Mouse (Mus musculus): Measurements from ENCODE around the gene Wdr5b. TPM values are rescaled to one million over a fixed set of nuclear protein-coding genes. Genes with fewer than 3 reads are reported as not detected.
"Not testable (repeated sequence)": the region's sequence is repeated elsewhere in the genome, so short reads cannot be mapped to it uniquely, and the experiment has no call there.

Gene Wdr5b
- polyA plus RNA-seq, 1 experiment from 2014 or later, result 14.5 TPM

- H3K27me3 ChIP-seq, result no peaks in the 10 kb centered on the region
Measured at GRCm38 (mm10) chr16:36053524-36054275, 12.7 kb downstream of the Wdr5b start.

GRCm38 (mm10) chr16:36054920-36055319, 13.9 kb downstream of the Wdr5b start:
- Histone ChIP-seq H3K4me1 (replicated peaks) (no peaks in the 10 kb centered on the region), H3K4me2 (replicated peaks) (no peak overlapping the region), H3K4me3 (replicated peaks) (no peak overlapping the region), H3K9me3 (no peaks in the 10 kb centered on the region), H3K9ac (replicated peaks) (no peak overlapping the region), H3K36me3 (peaks cover 28% of the 10 kb centered on the region), H3K27ac (no peak overlapping the region), H3K27me3 (no peaks in the 10 kb centered on the region)
- 96% methylated on average over 8 of the region's 8 CpGs for WGBS
- ATAC-seq, result no peak

More at GRCm38 (mm10) chr16:36053524-36054275, 12.7 kb downstream of the Wdr5b start:
- Histone ChIP-seq H3K27ac (no peak overlapping the region), H3K9ac (replicated peaks) (no peak overlapping the region), H3K9me3 (no peaks in the 10 kb centered on the region), H3K4me3 (replicated peaks) (no peak overlapping the region), H3K36me3 (peaks cover 40% of the 10 kb centered on the region), H3K4me2 (replicated peaks) (no peak overlapping the region), H3K4me1 (replicated peaks) (no peaks in the 10 kb centered on the region)
- WGBS, result 92% methylated on average over 6 of the region's 6 CpGs
- ATAC-seq, result no peak

GRCm38 (mm10) chr16:36056416-36056815, 15.4 kb downstream of the Wdr5b start:
- H3K27me3 ChIP-seq, result no peaks in the 10 kb centered on the region
- no peak overlapping the region for H3K9ac ChIP-seq (replicated peaks)
- no peak for ATAC-seq
- peaks cover 14% of the 10 kb centered on the region for H3K36me3 ChIP-seq
- no peaks in the 10 kb centered on the region for H3K4me1 ChIP-seq (replicated peaks)
- no peak overlapping the region for H3K4me2 ChIP-seq (replicated peaks)
- H3K27ac ChIP-seq, result no peak overlapping the region
- whole genome bisulfite sequencing, result 87% methylated on average over 11 of the region's 11 CpGs
- no peaks in the 10 kb centered on the region for H3K9me3 ChIP-seq
- H3K4me3 ChIP-seq (replicated peaks), result no peak overlapping the region

- no peaks in the 10 kb centered on the region for H3K4me1 ChIP-seq (replicated peaks)
- H3K36me3 ChIP-seq, result 0 out of 2 replicates have a peak, but pooled peaks cover 4% of the 10 kb centered on the region
- no peak overlapping the region for H3K27ac ChIP-seq
- no peak overlapping the region for H3K4me2 ChIP-seq (replicated peaks)
- no peak for ATAC-seq
- H3K27me3 ChIP-seq, result no peaks in the 10 kb centered on the region
- H3K9ac ChIP-seq (replicated peaks), result no peak overlapping the region
- no peak overlapping the region for H3K4me3 ChIP-seq (replicated peaks)
- WGBS, result 88% methylated on average over 8 of the region's 8 CpGs
- H3K9me3 ChIP-seq, result no peaks in the 10 kb centered on the region
Measured at GRCm38 (mm10) chr16:36057933-36058475, 17.0 kb downstream of the Wdr5b start.

- H3K4me3 ChIP-seq (replicated peaks); ATAC-seq; H3K9me3 ChIP-seq; H3K27me3 ChIP-seq; H3K4me1 ChIP-seq (replicated peaks); H3K9ac ChIP-seq (replicated peaks); H3K36me3 ChIP-seq; H3K27ac ChIP-seq; H3K4me2 ChIP-seq (replicated peaks): not testable (repeated sequence)
- 90% methylated on average over 1 of the region's 1 CpGs for WGBS
Measured at GRCm38 (mm10) chr16:36062534-36062933, 21.5 kb downstream of the Wdr5b start.

GRCm38 (mm10) chr16:36063315-36063714, 22.3 kb downstream of the Wdr5b start:
- 80% methylated on average over 2 of the region's 2 CpGs for WGBS
- Histone ChIP-seq H3K9me3 (no peaks in the 10 kb centered on the region), H3K36me3 (no peaks in the 10 kb centered on the region), H3K4me1 (replicated peaks) (peaks cover 6% of the 10 kb centered on the region), H3K4me2 (replicated peaks) (no peak overlapping the region), H3K9ac (replicated peaks) (no peak overlapping the region), H3K27me3 (no peaks in the 10 kb centered on the region), H3K27ac (no peak overlapping the region), H3K4me3 (replicated peaks) (no peak overlapping the region)
- ATAC-seq, result no peak

- Histone ChIP-seq H3K4me3 (replicated peaks) (no peak overlapping the region), H3K27ac (no peak overlapping the region), H3K9ac (replicated peaks) (no peak overlapping the region), H3K9me3 (no peaks in the 10 kb centered on the region), H3K27me3 (no peaks in the 10 kb centered on the region), H3K4me2 (replicated peaks) (no peak overlapping the region), H3K4me1 (replicated peaks) (peaks cover 21% of the 10 kb centered on the region), H3K36me3 (0 out of 2 replicates have a peak, but pooled peaks cover 3% of the 10 kb centered on the region)
- no peak for ATAC-seq
- 90% methylated on average over 5 of the region's 5 CpGs for WGBS
Measured at GRCm38 (mm10) chr16:36064904-36065303, 23.9 kb downstream of the Wdr5b start.

- Histone ChIP-seq H3K4me1 (replicated peaks) (peaks cover 34% of the 10 kb centered on the region), H3K36me3 (0 out of 2 replicates have a peak, but pooled peaks cover 3% of the 10 kb centered on the region), H3K9ac (replicated peaks) (no peak overlapping the region), H3K9me3 (no peaks in the 10 kb centered on the region), H3K4me3 (replicated peaks) (no peak overlapping the region), H3K27me3 (no peaks in the 10 kb centered on the region), H3K27ac (no peak overlapping the region), H3K4me2 (replicated peaks) (no peak overlapping the region)
- ATAC-seq, result no peak
- 77% methylated on average over 2 of the region's 2 CpGs for WGBS
Measured at GRCm38 (mm10) chr16:36067694-36068093, 26.7 kb downstream of the Wdr5b start.

GRCm38 (mm10) chr16:36068356-36068755, 27.4 kb downstream of the Wdr5b start:
- Histone ChIP-seq H3K27ac (no peak overlapping the region), H3K27me3 (no peaks in the 10 kb centered on the region), H3K4me1 (replicated peaks) (peaks cover 34% of the 10 kb centered on the region), H3K4me2 (replicated peaks) (no peak overlapping the region), H3K9me3 (no peaks in the 10 kb centered on the region), H3K36me3 (0 out of 2 replicates have a peak, but pooled peaks cover 3% of the 10 kb centered on the region), H3K9ac (replicated peaks) (no peak overlapping the region), H3K4me3 (replicated peaks) (no peak overlapping the region)
- 78% methylated on average over 3 of the region's 3 CpGs for WGBS
- no peak for ATAC-seq

GRCm38 (mm10) chr16:36069819-36070575, 29.0 kb downstream of the Wdr5b start:
- no peak for ATAC-seq
- H3K9ac ChIP-seq (replicated peaks), result no peak overlapping the region

GRCm38 (mm10) chr16:36071071-36071449, 30.1 kb downstream of the Wdr5b start:
- no peak for ATAC-seq
- H3K4me1 ChIP-seq (replicated peaks), result peaks cover 34% of the 10 kb centered on the region
- no peaks in the 10 kb centered on the region for H3K9me3 ChIP-seq
- H3K27ac ChIP-seq, result peak overlapping the region; percentile 98
- H3K4me3 ChIP-seq (replicated peaks), result peak overlapping the region; percentile 62
- H3K4me2 ChIP-seq (replicated peaks), result peak overlapping the region; percentile 79
- H3K9ac ChIP-seq (replicated peaks), result peak overlapping the region; percentile 84
- no peaks in the 10 kb centered on the region for H3K27me3 ChIP-seq
- H3K36me3 ChIP-seq, result 0 out of 2 replicates have a peak, but pooled peaks cover 3% of the 10 kb centered on the region
- WGBS, result under 1% methylated on average over 16 of the region's 16 CpGs

More at GRCm38 (mm10) chr16:36069819-36070575, 29.0 kb downstream of the Wdr5b start:
- H3K27ac ChIP-seq, result no peak overlapping the region
- peak overlapping the region; percentile 62 for H3K4me3 ChIP-seq (replicated peaks)
- H3K36me3 ChIP-seq, result 0 out of 2 replicates have a peak, but pooled peaks cover 3% of the 10 kb centered on the region
- 39% methylated on average over 9 of the region's 9 CpGs for WGBS
- peak overlapping the region; percentile 79 for H3K4me2 ChIP-seq (replicated peaks)
- H3K4me1 ChIP-seq (replicated peaks), result peaks cover 34% of the 10 kb centered on the region
- H3K9me3 ChIP-seq, result no peaks in the 10 kb centered on the region
- H3K27me3 ChIP-seq, result no peaks in the 10 kb centered on the region

Data from midbrain, embryonic 13.5 days (tissue).